Mouse (Mus musculus) stomach, postnatal 0 days (tissue): ENCODE measurements around the gene Spata9. TPM values are rescaled to one million over a fixed set of nuclear protein-coding genes. Genes with fewer than 3 reads are reported as not detected.
A peak's percentile ranks its signal among the peaks of the same experiment; 100 is the strongest.

Experiments used
- ATAC-seq: fragments of 200-750 bp; cut with Nextera tagmentation; 2 replicates; pipeline ENCODE4 v1.8.0; 2017; ENCODE audit not compliant: low FRiP score, low TSS enrichment
- DNase-seq: peaks from one replicate; pipeline ENCODE4 v3.0.0-alpha.2; 2016; ENCODE audit warnings: low spot score
- H3K27ac ChIP-seq: fragments of 300-500 bp; sonication (generic); replicated peaks from 2 replicates; pipeline ENCODE4 v1.5.1; 2014; ENCODE audit warnings: mild to moderate bottlenecking, control low read depth
- H3K27me3 ChIP-seq: fragments of 300-500 bp; sonication (generic); 2 replicates; pipeline ENCODE4 v1.6.1; 2014; ENCODE audit warnings: low read length; ENCODE audit not compliant: control insufficient read depth, insufficient read depth
- H3K36me3 ChIP-seq: fragments of 300-500 bp; sonication (generic); 2 replicates; pipeline ENCODE4 v1.6.1; 2014; ENCODE audit warnings: low read length, mixed read lengths; ENCODE audit not compliant: control insufficient read depth, insufficient read depth
- H3K4me1 ChIP-seq: fragments of 300-500 bp; sonication (generic); replicated peaks from 2 replicates; pipeline ENCODE4 v1.6.1; 2014; ENCODE audit warnings: antibody characterized with exemption; ENCODE audit not compliant: control insufficient read depth, insufficient read depth
- H3K4me2 ChIP-seq: fragments of 300-500 bp; sonication (generic); replicated peaks from 2 replicates; pipeline ENCODE4 v1.6.1; 2014; ENCODE audit warnings: low read depth, mild to moderate bottlenecking, control low read depth, moderate library complexity
- H3K4me3 ChIP-seq: fragments of 300-500 bp; sonication (generic); 2 replicates; pipeline ENCODE4 v1.5.1; 2014; ENCODE audit warnings: low read depth, low read length, control low read depth
- H3K9ac ChIP-seq: fragments of 300-500 bp; sonication (generic); 2 replicates; pipeline ENCODE4 v1.6.1; 2014; ENCODE audit warnings: mild to moderate bottlenecking, low read length, control low read depth, mixed read lengths
- H3K9me3 ChIP-seq: fragments of 300-500 bp; sonication (generic); 2 replicates; pipeline ENCODE4 v1.6.1; 2016; ENCODE audit warnings: low read length; ENCODE audit not compliant: control insufficient read depth
- CTCF ChIP-seq: IDR thresholded peaks from 2 replicates; pipeline ENCODE4 v1.5.1; 2016; ENCODE audit warnings: antibody characterized with exemption, low read depth, mild to moderate bottlenecking, moderate library complexity
- EP300 ChIP-seq: optimal IDR thresholded peaks from 2 replicates; pipeline ENCODE3; 2016; ENCODE audit warnings: antibody characterized with exemption
- WGBS: fragments of 180-500 bp; shearing (Covaris S2); extraction: QIAGEN DNeasy Blood & Tissue Kit; methylation state at CpG from one replicate; pipeline ENCODE4 v1.1.7; 2014; 5-methylcytosine and 5-hydroxymethylcytosine counted together
- polyA plus RNA-seq: library from polyadenylated mRNA; unstranded; fragments of >200 nt; fragmentation: Nextera tagmentation; extraction: Ambion mirVana; gene quantifications from 2 replicates; pipeline ENCODE4 v1.2.1, GENCODE M21; 2015

The Spata9 gene
- polyA plus RNA-seq, 1 experiment from 2014 or later: 0.30 TPM

GRCm38 (mm10) chr13:76003272-76003671 is 36.3 kb downstream of the Spata9 start:
- H3K9ac ChIP-seq: no peak overlapping the region
- H3K9me3 ChIP-seq: no peaks in the 10 kb centered on the region
- TF ChIP-seq CTCF: no peak
- no peak for TF ChIP-seq EP300
- no peak overlapping the region for H3K4me2 ChIP-seq
- no peak overlapping the region for H3K4me3 ChIP-seq
- no peaks in the 10 kb centered on the region for H3K4me1 ChIP-seq
- H3K36me3 ChIP-seq: no peaks in the 10 kb centered on the region
- H3K27ac ChIP-seq: no peak overlapping the region
- DNase-seq: no peak
- ATAC-seq: no peak
- WGBS: 59% methylated on average over 3 of the region's 3 CpGs
- H3K27me3 ChIP-seq: no peaks in the 10 kb centered on the region

- Histone ChIP-seq H3K27me3 (no peaks in the 10 kb centered on the region), H3K4me2 (no peak overlapping the region), H3K36me3 (no peaks in the 10 kb centered on the region), H3K4me1 (no peaks in the 10 kb centered on the region), H3K9me3 (no peaks in the 10 kb centered on the region), H3K9ac (no peak overlapping the region), H3K27ac (no peak overlapping the region), H3K4me3 (no peak overlapping the region)
- TF ChIP-seq CTCF (no peak), EP300 (no peak)
- 57% methylated on average over 2 of the region's 2 CpGs for whole genome bisulfite sequencing
- DNase-seq: no peak
- no peak for ATAC-seq
These were observed 47.6 kb downstream of the Spata9 start for GRCm38 (mm10) chr13:76014511-76014910.

- Histone ChIP-seq H3K4me3 (peak overlapping the region; percentile 66), H3K4me2 (peak overlapping the region; percentile 54), H3K9me3 (no peaks in the 10 kb centered on the region), H3K27me3 (no peaks in the 10 kb centered on the region), H3K9ac (peak overlapping the region; percentile 86), H3K36me3 (no peaks in the 10 kb centered on the region), H3K4me1 (no peaks in the 10 kb centered on the region), H3K27ac (peak overlapping the region; percentile 98)
- no peak for ATAC-seq
- TF ChIP-seq CTCF: no peak
- no peak for TF ChIP-seq EP300
- DNase-seq: no peak
- 46% methylated on average over 4 of the region's 4 CpGs for WGBS
These were observed 50.5 kb downstream of the Spata9 start for GRCm38 (mm10) chr13:76017465-76017864.

GRCm38 (mm10) chr13:76017974-76018843 is 51.3 kb downstream of the Spata9 start, which contains the start of gene Rfesd:
TSS of gene Rfesd (minus strand) at chr13:76018719.
- Histone ChIP-seq H3K9ac (peak within 1 kb of the TSS; percentile 86), H3K36me3 (no peaks in the 10 kb centered on the region), H3K4me1 (no peaks in the 10 kb centered on the region), H3K27ac (peak within 1 kb of the TSS; percentile 98), H3K9me3 (no peaks in the 10 kb centered on the region), H3K4me2 (peak within 1 kb of the TSS; percentile 54), H3K27me3 (no peaks in the 10 kb centered on the region), H3K4me3 (peak within 1 kb of the TSS; percentile 66)
- no peak for TF ChIP-seq EP300
- TF ChIP-seq CTCF: no peak
- ATAC-seq (peak; percentile 100), DNase-seq (peak; percentile 98)
- WGBS: under 1% methylated on average over 50 of the region's 50 CpGs

- ATAC-seq (peak; percentile 24), DNase-seq (no peak)
- peak overlapping the region; percentile 66 for H3K4me3 ChIP-seq
- H3K4me1 ChIP-seq: no peaks in the 10 kb centered on the region
- no peaks in the 10 kb centered on the region for H3K27me3 ChIP-seq
- WGBS: 43% methylated on average over 5 of the region's 5 CpGs
- H3K9me3 ChIP-seq: no peaks in the 10 kb centered on the region
- H3K36me3 ChIP-seq: no peaks in the 10 kb centered on the region
- H3K9ac ChIP-seq: no peak overlapping the region
- H3K4me2 ChIP-seq: peak overlapping the region; percentile 54
- H3K27ac ChIP-seq: no peak overlapping the region; the same call in 1 of the 2 replicates
- TF ChIP-seq CTCF: no peak
- TF ChIP-seq EP300: no peak
These were observed 52.0 kb downstream of the Spata9 start for GRCm38 (mm10) chr13:76018844-76019400.

- ATAC-seq (no peak), DNase-seq (no peak)
- no peak overlapping the region for H3K4me3 ChIP-seq
- TF ChIP-seq EP300: no peak
- peak; percentile 61 for TF ChIP-seq CTCF
- H3K36me3 ChIP-seq: no peaks in the 10 kb centered on the region
- WGBS: 88% methylated on average over 2 of the region's 2 CpGs
- H3K4me1 ChIP-seq: no peaks in the 10 kb centered on the region
- no peaks in the 10 kb centered on the region for H3K9me3 ChIP-seq
- no peaks in the 10 kb centered on the region for H3K27me3 ChIP-seq
- no peak overlapping the region for H3K27ac ChIP-seq
- H3K4me2 ChIP-seq: no peak overlapping the region
- H3K9ac ChIP-seq: no peak overlapping the region
These were observed 54.8 kb downstream of the Spata9 start for GRCm38 (mm10) chr13:76021782-76022181.
